Mouse (Mus musculus) fat pad, adult 2 months (tissue): ENCODE measurements at regions not wholly inside any gene's neighbourhood (a gene's known extent, or its start where the extent isn't known, plus 50 kb on each side); places are given as distances from the start of the nearest gene placed in this dataset.

Source experiments
- DNase-seq: peaks from one replicate; pipeline ENCODE4 v3.0.0-alpha.2; 2011; ENCODE audit warnings: low read depth, low spot score; ENCODE audit errors: extremely low read depth

- DNase-seq: no peak
Observed at GRCm38 (mm10) chr7:82921722-82922121, 54.6 kb downstream of the Mex3b start.

- DNase-seq: no peak
Observed at GRCm38 (mm10) chr7:82923220-82924071, 56.3 kb downstream of the Mex3b start.

GRCm38 (mm10) chr7:82924092-82924491, 57.0 kb downstream of the Mex3b start:
- DNase-seq: no peak

GRCm38 (mm10) chr7:82938311-82938710, 71.2 kb downstream of the Mex3b start:
- DNase-seq: no peak

- no peak for DNase-seq
Observed at GRCm38 (mm10) chr7:82939536-82939935, 72.4 kb downstream of the Mex3b start.

- no peak for DNase-seq
Observed at GRCm38 (mm10) chr7:82943376-82943775, 76.2 kb downstream of the Mex3b start.

GRCm38 (mm10) chr7:82943797-82944196, 76.7 kb downstream of the Mex3b start:
- no peak for DNase-seq

GRCm38 (mm10) chr7:82949372-82949771, 82.2 kb downstream of the Mex3b start:
- DNase-seq: no peak

- no peak for DNase-seq
Observed at GRCm38 (mm10) chr7:82957208-82957977, 90.3 kb downstream of the Mex3b start.

GRCm38 (mm10) chr7:82970599-82970998, 103.5 kb downstream of the Mex3b start:
- DNase-seq: no peak

- no peak for DNase-seq
Observed at GRCm38 (mm10) chr7:82971244-82971643, 104.1 kb downstream of the Mex3b start.

GRCm38 (mm10) chr7:82972214-82973006, 105.3 kb downstream of the Mex3b start:
- no peak for DNase-seq

- no peak for DNase-seq
Observed at GRCm38 (mm10) chr7:82990708-82991107, 123.6 kb downstream of the Mex3b start.

- no peak for DNase-seq
Observed at GRCm38 (mm10) chr7:82993136-82993535, 126.0 kb downstream of the Mex3b start.

- DNase-seq: no peak
Observed at GRCm38 (mm10) chr7:82998848-82999247, 131.7 kb downstream of the Mex3b start.

GRCm38 (mm10) chr7:83007540-83007939, 140.4 kb downstream of the Mex3b start:
- no peak for DNase-seq

GRCm38 (mm10) chr7:83012145-83012544, 145.0 kb downstream of the Mex3b start:
- no peak for DNase-seq

GRCm38 (mm10) chr7:83014725-83015690, 147.9 kb downstream of the Mex3b start:
- DNase-seq: no peak

- no peak for DNase-seq
Observed at GRCm38 (mm10) chr7:83015756-83016155, 148.6 kb downstream of the Mex3b start.

GRCm38 (mm10) chr7:83016566-83016965, 149.4 kb downstream of the Mex3b start:
- DNase-seq: no peak
